Mouse (Mus musculus): ENCODE measurements around the gene A3galt2.

Gene A3galt2

GRCm38 (mm10) chr4:128728431-128728851 is 26.7 kb upstream of the A3galt2 start:
- DNase-seq (ENCODE audit: low spot score), result no peak

GRCm38 (mm10) chr4:128729033-128729708 is 26.0 kb upstream of the A3galt2 start:
- DNase-seq (ENCODE audit: low spot score), result no peak

GRCm38 (mm10) chr4:128729709-128730037 is 25.5 kb upstream of the A3galt2 start:
- no peak for DNase-seq (ENCODE audit: low spot score)

- no peak for DNase-seq (ENCODE audit: low spot score)
These were observed 24.9 kb upstream of the A3galt2 start for GRCm38 (mm10) chr4:128730271-128730670.

- no peak for DNase-seq (ENCODE audit: low spot score)
These were observed 22.4 kb upstream of the A3galt2 start for GRCm38 (mm10) chr4:128732794-128733193.

GRCm38 (mm10) chr4:128733496-128733895 is 21.7 kb upstream of the A3galt2 start:
- DNase-seq (ENCODE audit: low spot score), result no peak

GRCm38 (mm10) chr4:128734217-128734616 is 20.9 kb upstream of the A3galt2 start:
- DNase-seq (ENCODE audit: low spot score), result peak; percentile 67

GRCm38 (mm10) chr4:128734721-128735671 is 20.2 kb upstream of the A3galt2 start:
- DNase-seq (ENCODE audit: low spot score), result no peak

- DNase-seq (ENCODE audit: low spot score), result no peak
These were observed 18.0 kb upstream of the A3galt2 start for GRCm38 (mm10) chr4:128737137-128737589.

GRCm38 (mm10) chr4:128737825-128738610 is 17.1 kb upstream of the A3galt2 start:
- no peak for DNase-seq (ENCODE audit: low spot score)

GRCm38 (mm10) chr4:128740878-128741277 is 14.3 kb upstream of the A3galt2 start:
- DNase-seq (ENCODE audit: low spot score), result no peak

- DNase-seq (ENCODE audit: low spot score), result no peak
These were observed 13.3 kb upstream of the A3galt2 start for GRCm38 (mm10) chr4:128741906-128742305.

GRCm38 (mm10) chr4:128742379-128742970 is 12.7 kb upstream of the A3galt2 start:
- no peak for DNase-seq (ENCODE audit: low spot score)

- no peak for DNase-seq (ENCODE audit: low spot score)
These were observed 12.0 kb upstream of the A3galt2 start for GRCm38 (mm10) chr4:128743031-128743626.

GRCm38 (mm10) chr4:128745160-128745559 is 10.0 kb upstream of the A3galt2 start:
- no peak for DNase-seq (ENCODE audit: low spot score)

GRCm38 (mm10) chr4:128747614-128748270 is 7.4 kb upstream of the A3galt2 start:
- peak; percentile 67 for DNase-seq (ENCODE audit: low spot score)

- no peak for DNase-seq (ENCODE audit: low spot score)
These were observed 6.9 kb upstream of the A3galt2 start for GRCm38 (mm10) chr4:128748309-128748708.

- DNase-seq (ENCODE audit: low spot score), result no peak
These were observed 4.2 kb upstream of the A3galt2 start for GRCm38 (mm10) chr4:128751006-128751405.

GRCm38 (mm10) chr4:128752031-128752757 is 3.0 kb upstream of the A3galt2 start:
- DNase-seq (ENCODE audit: low spot score), result no peak

- DNase-seq (ENCODE audit: low spot score), result no peak
These were observed 1.6 kb upstream of the A3galt2 start for GRCm38 (mm10) chr4:128753571-128753970.

Measured in testis, postnatal 10 days (tissue).